Mouse (Mus musculus) ES-Bruce4 (cell line): ENCODE measurements at regions not wholly inside any gene's neighbourhood (a gene's known extent, or its start where the extent isn't known, plus 50 kb on each side); places are given as distances from the start of the nearest gene placed in this dataset.

ENCODE experiments used
- H3K27ac ChIP-seq: 2 replicates; pipeline ENCODE4 v1.5.1; 2012; ENCODE audit warnings: low read length, inconsistent platforms; ENCODE audit not compliant: insufficient read depth
- H3K27me3 ChIP-seq: 2 replicates; pipeline ENCODE4 v1.6.1; 2012; ENCODE audit warnings: mild to moderate bottlenecking, low read length, inconsistent platforms; ENCODE audit not compliant: control insufficient read depth, poor library complexity, insufficient read depth, severe bottlenecking
- H3K36me3 ChIP-seq: 2 replicates; pipeline ENCODE4 v1.6.1; 2012; ENCODE audit warnings: inconsistent platforms, mild to moderate bottlenecking, low read length, moderate library complexity; ENCODE audit not compliant: control insufficient read depth, poor library complexity, insufficient read depth, severe bottlenecking
- H3K4me1 ChIP-seq: one replicate; pipeline ENCODE4 v1.8.1; 2011; ENCODE audit warnings: low read length; ENCODE audit not compliant: control insufficient read depth, insufficient read depth
- H3K4me3 ChIP-seq: 2 replicates; pipeline ENCODE4 v1.5.1; 2011; ENCODE audit warnings: low read depth, mild to moderate bottlenecking, low read length
- H3K9ac ChIP-seq: 2 replicates; pipeline ENCODE4 v1.6.1; 2012; ENCODE audit warnings: low read depth, mild to moderate bottlenecking, inconsistent platforms; ENCODE audit not compliant: poor library complexity, severe bottlenecking
- H3K9me3 ChIP-seq: replicated peaks from 2 replicates; pipeline ENCODE4 v1.6.1; 2012; ENCODE audit warnings: mild to moderate bottlenecking, low read length, inconsistent platforms; ENCODE audit not compliant: control insufficient read depth, poor library complexity, insufficient read depth, severe bottlenecking
- CTCF ChIP-seq: IDR thresholded peaks from one replicate; pipeline ENCODE4 v1.8.1; 2011; ENCODE audit warnings: low read depth, low read length
- EP300 ChIP-seq: IDR thresholded peaks from 2 replicates; pipeline ENCODE4 v1.6.1; 2011; ENCODE audit warnings: low read depth, low read length; ENCODE audit not compliant: insufficient read depth
- POLR2A ChIP-seq: IDR thresholded peaks from one replicate; pipeline ENCODE4 v1.8.1; 2011; ENCODE audit warnings: low read length; ENCODE audit not compliant: insufficient read depth

GRCm38 (mm10) chr7:58397992-58398391 lies 258.0 kb upstream of the Atp10a start:
- H3K27me3 ChIP-seq, result no peaks in the 10 kb centered on the region
- no peaks in the 10 kb centered on the region for H3K36me3 ChIP-seq
- H3K4me3 ChIP-seq, result peak overlapping the region; percentile 25; the same call in 1 of the 2 replicates
- no peak overlapping the region for H3K27ac ChIP-seq
- peak overlapping the region; percentile 15 for H3K9ac ChIP-seq
- H3K9me3 ChIP-seq, result no peaks in the 10 kb centered on the region
- TF ChIP-seq CTCF (no peak), POLR2A (no peak)
- no peaks in the 10 kb centered on the region for H3K4me1 ChIP-seq

GRCm38 (mm10) chr7:58398558-58399144 lies 257.3 kb upstream of the Atp10a start:
- Histone ChIP-seq H3K27me3 (no peaks in the 10 kb centered on the region), H3K27ac (peak overlapping the region; percentile 74), H3K4me1 (no peaks in the 10 kb centered on the region), H3K4me3 (peak overlapping the region; percentile 97), H3K36me3 (no peaks in the 10 kb centered on the region), H3K9me3 (no peaks in the 10 kb centered on the region), H3K9ac (peak overlapping the region; percentile 15; the same call in 1 of the 2 replicates)
- TF ChIP-seq POLR2A, result no peak
- no peak for TF ChIP-seq EP300
- no peak for TF ChIP-seq CTCF

GRCm38 (mm10) chr7:58399145-58399604 lies 256.8 kb upstream of the Atp10a start:
- no peaks in the 10 kb centered on the region for H3K27me3 ChIP-seq
- H3K9ac ChIP-seq, result peak overlapping the region; percentile 57
- peak overlapping the region; percentile 97 for H3K4me3 ChIP-seq

GRCm38 (mm10) chr7:58399651-58400050 lies 256.3 kb upstream of the Atp10a start:
- Histone ChIP-seq H3K4me3 (peak overlapping the region; percentile 49), H3K9ac (peak overlapping the region; percentile 57), H3K9me3 (no peaks in the 10 kb centered on the region), H3K36me3 (no peaks in the 10 kb centered on the region), H3K4me1 (no peaks in the 10 kb centered on the region), H3K27me3 (no peaks in the 10 kb centered on the region), H3K27ac (no peak overlapping the region)
- TF ChIP-seq POLR2A, result no peak
- TF ChIP-seq EP300, result no peak
- no peak for TF ChIP-seq CTCF

More at GRCm38 (mm10) chr7:58399145-58399604, 256.8 kb upstream of the Atp10a start:
- TF ChIP-seq EP300 (no peak), CTCF (no peak), POLR2A (no peak)
- no peaks in the 10 kb centered on the region for H3K36me3 ChIP-seq
- no peaks in the 10 kb centered on the region for H3K4me1 ChIP-seq
- no peaks in the 10 kb centered on the region for H3K9me3 ChIP-seq
- peak overlapping the region; percentile 74 for H3K27ac ChIP-seq

- Histone ChIP-seq H3K4me3 (no peak overlapping the region), H3K36me3 (no peaks in the 10 kb centered on the region), H3K9me3 (no peaks in the 10 kb centered on the region), H3K4me1 (no peaks in the 10 kb centered on the region), H3K9ac (no peak overlapping the region), H3K27me3 (no peaks in the 10 kb centered on the region), H3K27ac (no peak overlapping the region)
- no peak for TF ChIP-seq POLR2A
- no peak for TF ChIP-seq EP300
- TF ChIP-seq CTCF, result no peak
Observed at GRCm38 (mm10) chr7:58400594-58400993, 255.4 kb upstream of the Atp10a start.

- no peak overlapping the region for H3K4me3 ChIP-seq
Observed at GRCm38 (mm10) chr7:58436888-58437625, 218.9 kb upstream of the Atp10a start.

More at GRCm38 (mm10) chr7:58436888-58437625, 218.9 kb upstream of the Atp10a start:
- Histone ChIP-seq H3K9me3 (no peaks in the 10 kb centered on the region), H3K4me1 (no peaks in the 10 kb centered on the region), H3K27me3 (no peaks in the 10 kb centered on the region), H3K27ac (no peak overlapping the region), H3K36me3 (no peaks in the 10 kb centered on the region), H3K9ac (no peak overlapping the region)
- TF ChIP-seq POLR2A, result no peak
- no peak for TF ChIP-seq EP300
- no peak for TF ChIP-seq CTCF
